Mouse (Mus musculus) hindbrain, embryonic 11.5 days (tissue): ENCODE measurements around the gene Cavin4. TPM values are rescaled to one million over a fixed set of nuclear protein-coding genes. Genes with fewer than 3 reads are reported as not detected.

Source experiments
- ATAC-seq: fragments of 200-750 bp; cut with Nextera tagmentation; 2 replicates; pipeline ENCODE4 v1.8.0; 2017; ENCODE audit warnings: mild to moderate bottlenecking, moderate TSS enrichment, moderate library complexity; ENCODE audit not compliant: low FRiP score
- DNase-seq: peaks from one replicate; pipeline ENCODE4 v3.0.0-alpha.2; 2015; ENCODE audit warnings: low spot score
- H3K27ac ChIP-seq: fragments of 300-500 bp; sonication (generic); 2 replicates; pipeline ENCODE4 v1.5.1; 2014; ENCODE audit warnings: mild to moderate bottlenecking, low read depth, low read length
- H3K27me3 ChIP-seq: fragments of 300-500 bp; sonication (generic); 2 replicates; pipeline ENCODE4 v1.6.1; 2014; ENCODE audit warnings: mild to moderate bottlenecking, low read length, moderate library complexity, mixed read lengths; ENCODE audit not compliant: control insufficient read depth, insufficient read depth
- H3K36me3 ChIP-seq: fragments of 300-500 bp; sonication (generic); 2 replicates; pipeline ENCODE4 v1.6.1; 2014; ENCODE audit warnings: mild to moderate bottlenecking, low read length, moderate library complexity, mixed read lengths; ENCODE audit not compliant: control insufficient read depth, insufficient read depth
- H3K4me1 ChIP-seq: fragments of 300-500 bp; sonication (generic); replicated peaks from 2 replicates; pipeline ENCODE4 v1.6.1; 2014; ENCODE audit warnings: low read length, mixed read lengths; ENCODE audit not compliant: control insufficient read depth, insufficient read depth
- H3K4me2 ChIP-seq: fragments of 300-500 bp; sonication (generic); replicated peaks from 2 replicates; pipeline ENCODE4 v1.6.1; 2014; ENCODE audit warnings: mild to moderate bottlenecking, low read depth, low read length
- H3K4me3 ChIP-seq: fragments of 300-500 bp; sonication (generic); 2 replicates; pipeline ENCODE4 v1.5.1; 2014; ENCODE audit warnings: low read depth, low read length
- H3K9ac ChIP-seq: fragments of 300-500 bp; sonication (generic); 2 replicates; pipeline ENCODE4 v1.6.1; 2014; ENCODE audit warnings: low read depth, low read length
- H3K9me3 ChIP-seq: fragments of 300-500 bp; sonication (generic); 2 replicates; pipeline ENCODE4 v1.6.1; 2016; ENCODE audit warnings: low read length; ENCODE audit not compliant: control insufficient read depth
- WGBS: fragments of 180-500 bp; shearing (Covaris S2); extraction: QIAGEN DNeasy Blood & Tissue Kit; methylation state at CpG from one replicate; pipeline ENCODE4 v1.1.7; 2014; 5-methylcytosine and 5-hydroxymethylcytosine counted together
- polyA plus RNA-seq: library from polyadenylated mRNA; unstranded; fragments of >200 nt; fragmentation: Nextera tagmentation; extraction: Ambion mirVana; gene quantifications from 2 replicates; pipeline ENCODE4 v1.2.1, GENCODE M21; 2014

The Cavin4 gene
- polyA plus RNA-seq, 1 experiment from 2014 or later, result 3.8 TPM

DNA sequence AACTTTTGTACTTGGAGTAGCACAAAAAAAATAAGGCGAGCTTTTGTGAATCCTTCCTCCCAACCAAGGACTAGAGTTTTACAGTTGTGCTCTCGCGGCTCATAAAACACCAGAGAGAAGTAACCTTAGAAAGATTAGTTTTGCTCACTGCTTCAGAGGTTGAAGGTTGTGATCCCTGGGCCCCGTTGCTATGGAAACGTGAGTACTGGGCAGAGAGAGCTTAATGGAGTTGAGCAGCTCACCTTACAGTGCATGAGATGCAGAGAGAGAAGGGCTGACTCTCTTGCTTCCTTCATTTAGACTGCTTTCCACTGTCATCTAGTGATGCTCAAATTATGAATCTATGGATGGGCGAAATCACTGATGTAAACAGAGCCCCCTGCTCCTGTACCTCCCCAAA lies 29.8 kb upstream of the Cavin4 start:
- H3K4me1 ChIP-seq, result no peaks in the 10 kb centered on the region
- DNase-seq (peak; percentile 36), ATAC-seq (no peak)
- no peak overlapping the region for H3K4me3 ChIP-seq
- no peaks in the 10 kb centered on the region for H3K27me3 ChIP-seq
- no peak overlapping the region for H3K4me2 ChIP-seq
- 63% methylated on average over 6 of the region's 6 CpGs for WGBS
- no peak overlapping the region for H3K9ac ChIP-seq
- no peaks in the 10 kb centered on the region for H3K9me3 ChIP-seq
- H3K36me3 ChIP-seq, result peaks cover 4% of the 10 kb centered on the region; the same call in 1 of the 2 replicates
- no peak overlapping the region for H3K27ac ChIP-seq

- H3K9me3 ChIP-seq, result no peaks in the 10 kb centered on the region
- no peaks in the 10 kb centered on the region for H3K4me1 ChIP-seq
- H3K4me2 ChIP-seq, result no peak overlapping the region
- DNase-seq (peak; percentile 63), ATAC-seq (peak; percentile 31; the same call in 1 of the 2 replicates)
- H3K9ac ChIP-seq, result no peak overlapping the region
- H3K27ac ChIP-seq, result no peak overlapping the region
- H3K27me3 ChIP-seq, result no peaks in the 10 kb centered on the region
- WGBS, result 76% methylated on average over 2 of the region's 2 CpGs
- no peak overlapping the region for H3K4me3 ChIP-seq
- H3K36me3 ChIP-seq, result peaks cover 4% of the 10 kb centered on the region; the same call in 1 of the 2 replicates
Measured at GRCm38 (mm10) chr4:48634058-48634457, 29.3 kb upstream of the Cavin4 start.

GRCm38 (mm10) chr4:48636831-48637230 lies 26.5 kb upstream of the Cavin4 start:
- no peak for ATAC-seq
- 96% methylated on average over 13 of the region's 13 CpGs for WGBS
- H3K9me3 ChIP-seq, result no peaks in the 10 kb centered on the region
- H3K4me3 ChIP-seq, result no peak overlapping the region
- no peak overlapping the region for H3K27ac ChIP-seq
- no peaks in the 10 kb centered on the region for H3K27me3 ChIP-seq
- no peak overlapping the region for H3K4me2 ChIP-seq
- no peak overlapping the region for H3K9ac ChIP-seq
- 0 out of 2 replicates have a peak, but pooled peaks cover 2% of the 10 kb centered on the region for H3K36me3 ChIP-seq
- no peaks in the 10 kb centered on the region for H3K4me1 ChIP-seq
- DNase-seq, result no peak

- DNase-seq, result no peak
- Histone ChIP-seq H3K9ac (no peak overlapping the region), H3K4me3 (no peak overlapping the region), H3K27me3 (no peaks in the 10 kb centered on the region), H3K4me1 (no peaks in the 10 kb centered on the region), H3K36me3 (0 out of 2 replicates have a peak, but pooled peaks cover 4% of the 10 kb centered on the region), H3K9me3 (no peaks in the 10 kb centered on the region), H3K4me2 (no peak overlapping the region), H3K27ac (no peak overlapping the region)
- ATAC-seq, result no peak
- 74% methylated on average over 10 of the region's 10 CpGs for WGBS
Measured at GRCm38 (mm10) chr4:48638132-48638531, 25.2 kb upstream of the Cavin4 start.

- ATAC-seq (no peak), DNase-seq (no peak)
- no peak overlapping the region for H3K4me2 ChIP-seq
- H3K9ac ChIP-seq, result no peak overlapping the region
- H3K4me1 ChIP-seq, result no peaks in the 10 kb centered on the region
- no peaks in the 10 kb centered on the region for H3K9me3 ChIP-seq
- H3K27me3 ChIP-seq, result no peaks in the 10 kb centered on the region
- WGBS, result 93% methylated on average over 17 of the region's 17 CpGs
- H3K4me3 ChIP-seq, result no peak overlapping the region
- H3K36me3 ChIP-seq, result 0 out of 2 replicates have a peak, but pooled peaks cover 5% of the 10 kb centered on the region
- no peak overlapping the region for H3K27ac ChIP-seq
Measured at GRCm38 (mm10) chr4:48639503-48639902, 23.8 kb upstream of the Cavin4 start.

- no peak for ATAC-seq
- H3K27me3 ChIP-seq, result no peaks in the 10 kb centered on the region
- H3K4me2 ChIP-seq, result no peak overlapping the region
- no peak overlapping the region for H3K4me3 ChIP-seq
- H3K4me1 ChIP-seq, result no peaks in the 10 kb centered on the region
- WGBS, result 88% methylated on average over 6 of the region's 6 CpGs
- H3K36me3 ChIP-seq, result peaks cover 11% of the 10 kb centered on the region
- H3K27ac ChIP-seq, result no peak overlapping the region
- no peaks in the 10 kb centered on the region for H3K9me3 ChIP-seq
- DNase-seq, result no peak
- H3K9ac ChIP-seq, result no peak overlapping the region
Measured at GRCm38 (mm10) chr4:48643801-48644200, 19.5 kb upstream of the Cavin4 start.

DNA sequence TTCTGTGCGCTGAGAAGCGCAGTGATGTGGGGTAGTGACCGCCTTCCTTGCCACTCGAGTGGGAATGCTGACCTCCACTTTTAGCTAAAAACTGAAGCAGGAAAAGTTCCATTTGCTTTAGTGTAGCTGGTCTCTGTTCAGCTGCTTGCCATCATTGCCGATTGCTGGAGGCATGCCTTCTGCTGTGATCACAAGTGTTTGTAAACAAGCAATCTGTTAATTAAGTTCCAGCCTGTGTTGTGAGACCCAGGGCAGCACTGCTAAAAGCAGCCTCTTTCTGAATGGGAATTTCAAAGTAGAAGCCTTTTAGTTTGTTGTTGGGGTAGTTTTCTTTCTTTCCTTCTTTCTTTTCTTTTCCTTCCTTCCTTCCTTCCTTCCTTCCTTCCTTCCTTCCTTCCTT lies 17.2 kb upstream of the Cavin4 start:
- no peak overlapping the region for H3K9ac ChIP-seq
- H3K27me3 ChIP-seq, result no peaks in the 10 kb centered on the region
- no peak overlapping the region for H3K27ac ChIP-seq
- 98% methylated on average over 5 of the region's 5 CpGs for WGBS
- ATAC-seq (no peak), DNase-seq (no peak)
- no peak overlapping the region for H3K4me2 ChIP-seq
- H3K4me3 ChIP-seq, result no peak overlapping the region
- H3K4me1 ChIP-seq, result no peaks in the 10 kb centered on the region
- H3K36me3 ChIP-seq, result peaks cover 11% of the 10 kb centered on the region
- H3K9me3 ChIP-seq, result no peaks in the 10 kb centered on the region

DNA sequence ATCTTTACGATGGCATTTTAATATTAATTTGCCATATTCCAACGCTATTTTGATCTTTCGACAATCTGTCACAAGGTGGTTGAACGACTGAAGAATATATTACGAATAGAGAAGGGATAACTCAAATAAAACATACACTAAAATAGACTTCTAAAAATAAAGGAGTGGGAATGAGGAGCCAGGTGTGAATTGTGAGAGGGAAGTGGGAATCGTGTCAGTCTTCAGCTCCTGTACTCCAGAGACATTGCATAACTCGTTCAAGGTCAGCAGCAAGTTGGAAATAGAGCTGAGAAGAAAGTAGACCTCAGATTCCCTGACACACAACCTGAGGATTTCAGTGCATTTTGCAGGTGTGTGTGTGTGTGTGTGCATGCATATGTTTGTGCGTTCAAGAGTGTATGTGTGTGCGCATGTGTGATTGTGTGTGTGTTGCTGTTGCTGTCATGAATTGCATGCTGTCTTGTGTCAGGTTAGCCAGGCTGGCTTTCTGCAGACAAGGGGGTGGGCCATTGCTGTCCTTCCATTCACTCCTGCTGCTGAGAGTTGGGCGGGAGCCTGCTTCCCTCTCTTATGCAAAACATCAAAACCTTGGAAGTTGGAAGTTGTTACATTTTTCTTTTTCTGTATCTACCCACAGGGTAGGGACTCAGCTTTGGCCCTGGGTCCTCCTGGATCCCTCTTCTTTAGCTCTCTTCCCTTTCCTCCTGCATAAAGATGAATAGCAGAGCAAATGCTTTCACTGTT lies 12.5 kb upstream of the Cavin4 start:
- 95% methylated on average over 10 of the region's 10 CpGs for WGBS
- Histone ChIP-seq H3K9ac (no peak overlapping the region), H3K36me3 (peaks cover 10% of the 10 kb centered on the region), H3K4me3 (no peak overlapping the region), H3K9me3 (no peaks in the 10 kb centered on the region), H3K27ac (no peak overlapping the region), H3K27me3 (no peaks in the 10 kb centered on the region), H3K4me1 (no peaks in the 10 kb centered on the region), H3K4me2 (no peak overlapping the region)
- no peak for ATAC-seq
- DNase-seq, result no peak

- H3K27ac ChIP-seq, result no peak overlapping the region
- no peaks in the 10 kb centered on the region for H3K4me1 ChIP-seq
- DNase-seq (no peak), ATAC-seq (no peak)
- H3K9me3 ChIP-seq, result no peaks in the 10 kb centered on the region
- no peaks in the 10 kb centered on the region for H3K27me3 ChIP-seq
- no peak overlapping the region for H3K4me3 ChIP-seq
- 76% methylated on average over 4 of the region's 4 CpGs for WGBS
- H3K9ac ChIP-seq, result no peak overlapping the region
- H3K36me3 ChIP-seq, result peaks cover 3% of the 10 kb centered on the region; the same call in 1 of the 2 replicates
- no peak overlapping the region for H3K4me2 ChIP-seq
Measured at GRCm38 (mm10) chr4:48654118-48654517, 9.2 kb upstream of the Cavin4 start.
